Mouse (Mus musculus) neural tube, embryonic 11.5 days (tissue): ENCODE data around the gene Mrpl23. TPM values are rescaled to one million over a fixed set of nuclear protein-coding genes. Genes with fewer than 3 reads are reported as not detected.
A peak's percentile ranks its signal among the peaks of the same experiment; 100 is the strongest.

Experiments
- ATAC-seq: fragments of 200-750 bp; cut with Nextera tagmentation; 2 replicates; pipeline ENCODE4 v1.8.0; 2017; ENCODE audit warnings: moderate number of reproducible peaks, mild to moderate bottlenecking, moderate TSS enrichment, moderate library complexity; ENCODE audit not compliant: insufficient read depth, low FRiP score, low TSS enrichment
- DNase-seq: peaks from one replicate; pipeline ENCODE4 v3.0.0-alpha.2; 2015; ENCODE audit warnings: low spot score
- H3K27ac ChIP-seq: fragments of 300-500 bp; sonication (generic); 2 replicates; pipeline ENCODE4 v1.5.1; 2014; ENCODE audit warnings: low read depth, mild to moderate bottlenecking, low read length
- H3K27me3 ChIP-seq: fragments of 300-500 bp; sonication (generic); 2 replicates; pipeline ENCODE4 v1.6.1; 2014; ENCODE audit warnings: mild to moderate bottlenecking, low read length, mixed read lengths; ENCODE audit not compliant: control insufficient read depth, insufficient read depth
- H3K36me3 ChIP-seq: fragments of 300-500 bp; sonication (generic); 2 replicates; pipeline ENCODE4 v1.6.1; 2014; ENCODE audit warnings: mild to moderate bottlenecking, low read length, moderate library complexity, mixed read lengths; ENCODE audit not compliant: control insufficient read depth, insufficient read depth
- H3K4me1 ChIP-seq: fragments of 300-500 bp; sonication (generic); 2 replicates; pipeline ENCODE4 v1.6.1; 2014; ENCODE audit warnings: low read length, mixed read lengths; ENCODE audit not compliant: control insufficient read depth, insufficient read depth
- H3K4me2 ChIP-seq: fragments of 300-500 bp; sonication (generic); 2 replicates; pipeline ENCODE4 v1.6.1; 2014; ENCODE audit warnings: low read depth, mild to moderate bottlenecking, moderate library complexity
- H3K4me3 ChIP-seq: fragments of 300-500 bp; sonication (generic); 2 replicates; pipeline ENCODE4 v1.5.1; 2014; ENCODE audit warnings: low read depth, low read length
- H3K9ac ChIP-seq: fragments of 300-500 bp; sonication (generic); 2 replicates; pipeline ENCODE4 v1.6.1; 2014; ENCODE audit warnings: mild to moderate bottlenecking, low read length
- H3K9me3 ChIP-seq: fragments of 300-500 bp; sonication (generic); 2 replicates; pipeline ENCODE4 v1.6.1; 2016; ENCODE audit warnings: low read length; ENCODE audit not compliant: control insufficient read depth
- WGBS: fragments of 180-500 bp; shearing (Covaris S2); extraction: QIAGEN DNeasy Blood & Tissue Kit; methylation state at CpG from one replicate; pipeline ENCODE4 v1.1.7; 2014; 5-methylcytosine and 5-hydroxymethylcytosine counted together
- polyA plus RNA-seq: library from polyadenylated mRNA; unstranded; fragments of >200 nt; fragmentation: Nextera tagmentation; extraction: Ambion mirVana; gene quantifications from 2 replicates; pipeline ENCODE4 v1.2.1, GENCODE M21; 2014

The Mrpl23 gene
- polyA plus RNA-seq: 10.6 and 20.0 TPM in 2 replicates

GRCm38 (mm10) chr7:142532671-142533058 lies at the start of gene Mrpl23:
Gene Mrpl23, plus strand, starts transcription at chr7:142532686.
- Histone ChIP-seq H3K4me1 (peaks cover 17% of the 10 kb centered on the region; the same call in 1 of the 2 replicates), H3K4me2 (peak within 1 kb of the TSS; percentile 56), H3K9ac (peak within 1 kb of the TSS; percentile 74), H3K27ac (peak within 1 kb of the TSS; percentile 67), H3K36me3 (no peaks in the 10 kb centered on the region), H3K27me3 (no peaks in the 10 kb centered on the region), H3K9me3 (no peaks in the 10 kb centered on the region), H3K4me3 (peak within 1 kb of the TSS; percentile 58)
- no peak for DNase-seq
- WGBS: 6% methylated on average over 15 of the region's 17 CpGs
- ATAC-seq: peak; percentile 64

GRCm38 (mm10) chr7:142483136-142483535 lies 49.4 kb upstream of the Mrpl23 start:
- Histone ChIP-seq H3K4me2 (no peak overlapping the region), H3K27me3 (no peaks in the 10 kb centered on the region), H3K9ac (peak overlapping the region; percentile 28; the same call in 1 of the 2 replicates), H3K9me3 (no peaks in the 10 kb centered on the region), H3K4me3 (no peak overlapping the region), H3K4me1 (peaks cover 36% of the 10 kb centered on the region), H3K36me3 (no peaks in the 10 kb centered on the region), H3K27ac (peak overlapping the region; percentile 40)
- DNase-seq: no peak
- 51% methylated on average over 11 of the region's 11 CpGs for WGBS
- ATAC-seq: no peak

GRCm38 (mm10) chr7:142484780-142485179 lies 47.7 kb upstream of the Mrpl23 start:
- no peak for ATAC-seq
- Histone ChIP-seq H3K4me3 (no peak overlapping the region), H3K36me3 (no peaks in the 10 kb centered on the region), H3K4me1 (peaks cover 38% of the 10 kb centered on the region), H3K9ac (no peak overlapping the region), H3K27me3 (no peaks in the 10 kb centered on the region), H3K9me3 (no peaks in the 10 kb centered on the region), H3K27ac (no peak overlapping the region), H3K4me2 (no peak overlapping the region)
- no peak for DNase-seq
- WGBS: 77% methylated on average over 12 of the region's 12 CpGs

GRCm38 (mm10) chr7:142486751-142487162 lies 45.7 kb upstream of the Mrpl23 start:
- peaks cover 33% of the 10 kb centered on the region for H3K4me1 ChIP-seq
- no peak for ATAC-seq
- DNase-seq: no peak
- no peak overlapping the region for H3K4me3 ChIP-seq
- H3K9me3 ChIP-seq: no peaks in the 10 kb centered on the region
- H3K36me3 ChIP-seq: no peaks in the 10 kb centered on the region
- H3K27ac ChIP-seq: peak overlapping the region; percentile 67
- no peak overlapping the region for H3K9ac ChIP-seq
- H3K4me2 ChIP-seq: no peak overlapping the region
- no peaks in the 10 kb centered on the region for H3K27me3 ChIP-seq
- WGBS: 73% methylated on average over 8 of the region's 8 CpGs

- DNase-seq (peak; percentile 78), ATAC-seq (peak; percentile 67)
- Histone ChIP-seq H3K27me3 (no peaks in the 10 kb centered on the region), H3K4me1 (peaks cover 26% of the 10 kb centered on the region), H3K4me3 (no peak overlapping the region), H3K4me2 (0 out of 2 replicates have a peak overlapping the region, but pooled peaks have one; percentile 4), H3K9ac (0 out of 2 replicates have a peak overlapping the region, but pooled peaks have one; percentile 2), H3K9me3 (no peaks in the 10 kb centered on the region), H3K27ac (peak overlapping the region; percentile 35), H3K36me3 (no peaks in the 10 kb centered on the region)
- WGBS: 16% methylated on average over 9 of the region's 9 CpGs
Measured at GRCm38 (mm10) chr7:142487341-142487859, 45.1 kb upstream of the Mrpl23 start.

- peaks cover 22% of the 10 kb centered on the region for H3K4me1 ChIP-seq
Measured at GRCm38 (mm10) chr7:142488053-142488452, 44.4 kb upstream of the Mrpl23 start.

GRCm38 (mm10) chr7:142493535-142493934 lies 39.0 kb upstream of the Mrpl23 start:
- Histone ChIP-seq H3K27ac (0 out of 2 replicates have a peak overlapping the region, but pooled peaks have one; percentile 27), H3K9ac (no peak overlapping the region), H3K4me1 (no peaks in the 10 kb centered on the region), H3K4me2 (no peak overlapping the region), H3K9me3 (no peaks in the 10 kb centered on the region), H3K36me3 (no peaks in the 10 kb centered on the region), H3K27me3 (no peaks in the 10 kb centered on the region), H3K4me3 (no peak overlapping the region)
- ATAC-seq (no peak), DNase-seq (peak; percentile 55)
- 58% methylated on average over 8 of the region's 8 CpGs for WGBS

More at GRCm38 (mm10) chr7:142488053-142488452, 44.4 kb upstream of the Mrpl23 start:
- Histone ChIP-seq H3K36me3 (no peaks in the 10 kb centered on the region), H3K9me3 (no peaks in the 10 kb centered on the region), H3K4me3 (no peak overlapping the region), H3K27me3 (no peaks in the 10 kb centered on the region), H3K9ac (no peak overlapping the region), H3K27ac (peak overlapping the region; percentile 35; the same call in 1 of the 2 replicates), H3K4me2 (no peak overlapping the region)
- no peak for ATAC-seq
- 73% methylated on average over 3 of the region's 3 CpGs for WGBS
- no peak for DNase-seq

- DNase-seq (no peak), ATAC-seq (no peak)
- no peaks in the 10 kb centered on the region for H3K4me1 ChIP-seq
- H3K27me3 ChIP-seq: no peaks in the 10 kb centered on the region
- H3K9me3 ChIP-seq: no peaks in the 10 kb centered on the region
- no peak overlapping the region for H3K27ac ChIP-seq
- no peak overlapping the region for H3K4me2 ChIP-seq
- H3K4me3 ChIP-seq: no peak overlapping the region
- H3K9ac ChIP-seq: no peak overlapping the region
- WGBS: 68% methylated on average over 3 of the region's 3 CpGs
- H3K36me3 ChIP-seq: no peaks in the 10 kb centered on the region
Measured at GRCm38 (mm10) chr7:142496158-142496557, 36.3 kb upstream of the Mrpl23 start.

GRCm38 (mm10) chr7:142496800-142497199 lies 35.7 kb upstream of the Mrpl23 start:
- Histone ChIP-seq H3K4me3 (no peak overlapping the region), H3K4me2 (no peak overlapping the region), H3K4me1 (no peaks in the 10 kb centered on the region), H3K27me3 (no peaks in the 10 kb centered on the region), H3K36me3 (no peaks in the 10 kb centered on the region), H3K27ac (no peak overlapping the region), H3K9me3 (no peaks in the 10 kb centered on the region), H3K9ac (no peak overlapping the region)
- no peak for ATAC-seq
- WGBS: 82% methylated on average over 5 of the region's 5 CpGs
- no peak for DNase-seq
